Mouse (Mus musculus) heart, embryonic 15.5 days (tissue): ENCODE data around the gene Gbp5. TPM values are rescaled to one million over a fixed set of nuclear protein-coding genes. Genes with fewer than 3 reads are reported as not detected.

Source experiments
- ATAC-seq: fragments of 200-750 bp; cut with Nextera tagmentation; replicated peaks from 2 replicates; pipeline ENCODE4 v1.8.0; 2017; ENCODE audit warnings: low read depth, moderate TSS enrichment; ENCODE audit not compliant: insufficient number of reproducible peaks, insufficient read depth, low FRiP score
- H3K27ac ChIP-seq: fragments of 300-500 bp; sonication (generic); 2 replicates; pipeline ENCODE4 v1.5.1; 2015; ENCODE audit warnings: mild to moderate bottlenecking, inconsistent platforms
- H3K27me3 ChIP-seq: fragments of 300-500 bp; sonication (generic); 2 replicates; pipeline ENCODE4 v1.6.1; 2015; ENCODE audit warnings: inconsistent platforms
- H3K36me3 ChIP-seq: fragments of 300-500 bp; sonication (generic); 2 replicates; pipeline ENCODE4 v1.6.1; 2015; ENCODE audit warnings: mild to moderate bottlenecking, inconsistent platforms
- H3K4me1 ChIP-seq: fragments of 300-500 bp; sonication (generic); replicated peaks from 2 replicates; pipeline ENCODE4 v1.6.1; 2015; ENCODE audit warnings: inconsistent platforms
- H3K4me2 ChIP-seq: fragments of 300-500 bp; sonication (generic); 2 replicates; pipeline ENCODE4 v1.6.1; 2015; ENCODE audit warnings: inconsistent platforms, mild to moderate bottlenecking, moderate library complexity
- H3K4me3 ChIP-seq: fragments of 300-500 bp; sonication (generic); 2 replicates; pipeline ENCODE4 v1.5.1; 2015; ENCODE audit warnings: mild to moderate bottlenecking, inconsistent platforms
- H3K9ac ChIP-seq: fragments of 300-500 bp; sonication (generic); 2 replicates; pipeline ENCODE4 v1.6.1; 2015; ENCODE audit warnings: mild to moderate bottlenecking, inconsistent platforms
- H3K9me3 ChIP-seq: fragments of 300-500 bp; sonication (generic); replicated peaks from 2 replicates; pipeline ENCODE4 v1.6.1; 2016; ENCODE audit warnings: inconsistent platforms
- WGBS: fragments of 180-500 bp; shearing (Covaris S2); methylation state at CpG from one replicate; pipeline ENCODE4 v1.1.7; 2015; ENCODE audit warnings: mixed read lengths; 5-methylcytosine and 5-hydroxymethylcytosine counted together
- polyA plus RNA-seq: library from polyadenylated mRNA; unstranded; fragments of >200 nt; fragmentation: Nextera tagmentation; extraction: Ambion mirVana; gene quantifications from 2 replicates; pipeline ENCODE4 v1.2.1, GENCODE M21; 2015

Gbp5 gene
- 0.19 and 0.20 TPM in 2 replicates for polyA plus RNA-seq

- no peak within 1 kb of the TSS for H3K27ac ChIP-seq
- WGBS = 46% methylated on average over 6 of the region's 6 CpGs
- peak; percentile 68 for ATAC-seq
These were observed at the start of gene Gbp5 for GRCm38 (mm10) chr3:142493536-142494061. Gene Gbp5 (plus strand): TSS chr3:142493978.

GRCm38 (mm10) chr3:142454198-142454597, 39.6 kb upstream of the Gbp5 start:
- Histone ChIP-seq H3K27me3 (no peaks in the 10 kb centered on the region), H3K27ac (no peak overlapping the region), H3K4me1 (peaks cover 6% of the 10 kb centered on the region; the same call in 1 of the 2 replicates), H3K4me2 (no peak overlapping the region), H3K9me3 (no peaks in the 10 kb centered on the region), H3K9ac (no peak overlapping the region), H3K36me3 (no peaks in the 10 kb centered on the region), H3K4me3 (no peak overlapping the region)
- ATAC-seq = no peak
- WGBS = 69% methylated on average over 7 of the region's 7 CpGs

More at GRCm38 (mm10) chr3:142493536-142494061, at the start of gene Gbp5:
- Histone ChIP-seq H3K4me3 (no peak within 1 kb of the TSS), H3K36me3 (no peaks in the 10 kb centered on the region), H3K4me1 (peaks cover 3% of the 10 kb centered on the region; the same call in 1 of the 2 replicates), H3K9ac (no peak within 1 kb of the TSS), H3K9me3 (no peaks in the 10 kb centered on the region), H3K4me2 (no peak within 1 kb of the TSS), H3K27me3 (no peaks in the 10 kb centered on the region)

GRCm38 (mm10) chr3:142459241-142459640, 34.5 kb upstream of the Gbp5 start:
- H3K36me3 ChIP-seq = no peaks in the 10 kb centered on the region
- H3K4me3 ChIP-seq = no peak overlapping the region
- no peaks in the 10 kb centered on the region for H3K27me3 ChIP-seq
- 0 out of 2 replicates have a peak, but pooled peaks cover 2% of the 10 kb centered on the region for H3K4me1 ChIP-seq
- no peak overlapping the region for H3K9ac ChIP-seq
- H3K4me2 ChIP-seq = no peak overlapping the region
- 51% methylated on average over 7 of the region's 7 CpGs for WGBS
- ATAC-seq = no peak
- H3K27ac ChIP-seq = no peak overlapping the region
- no peaks in the 10 kb centered on the region for H3K9me3 ChIP-seq

- Histone ChIP-seq H3K9ac (no peak overlapping the region), H3K27ac (no peak overlapping the region), H3K4me1 (0 out of 2 replicates have a peak, but pooled peaks cover 2% of the 10 kb centered on the region), H3K36me3 (no peaks in the 10 kb centered on the region), H3K27me3 (no peaks in the 10 kb centered on the region), H3K4me3 (no peak overlapping the region), H3K4me2 (no peak overlapping the region), H3K9me3 (no peaks in the 10 kb centered on the region)
- no peak for ATAC-seq
- WGBS = 80% methylated on average over 25 of the region's 25 CpGs
These were observed 30.7 kb upstream of the Gbp5 start for GRCm38 (mm10) chr3:142462764-142463751.

- peak overlapping the region; percentile 55 for H3K4me2 ChIP-seq
- 16% methylated on average over 11 of the region's 11 CpGs for WGBS
- no peak overlapping the region for H3K9ac ChIP-seq
- H3K36me3 ChIP-seq = no peaks in the 10 kb centered on the region
- H3K27ac ChIP-seq = no peak overlapping the region
- H3K27me3 ChIP-seq = no peaks in the 10 kb centered on the region
- H3K4me3 ChIP-seq = peak overlapping the region; percentile 26
- no peaks in the 10 kb centered on the region for H3K9me3 ChIP-seq
- ATAC-seq = no peak
- H3K4me1 ChIP-seq = 0 out of 2 replicates have a peak, but pooled peaks cover 2% of the 10 kb centered on the region
These were observed 19.3 kb upstream of the Gbp5 start for GRCm38 (mm10) chr3:142474349-142474983.

GRCm38 (mm10) chr3:142475913-142476312, 17.9 kb upstream of the Gbp5 start:
- Histone ChIP-seq H3K27ac (no peak overlapping the region), H3K4me3 (no peak overlapping the region), H3K4me2 (no peak overlapping the region), H3K36me3 (no peaks in the 10 kb centered on the region), H3K27me3 (no peaks in the 10 kb centered on the region), H3K4me1 (0 out of 2 replicates have a peak, but pooled peaks cover 2% of the 10 kb centered on the region), H3K9ac (no peak overlapping the region), H3K9me3 (no peaks in the 10 kb centered on the region)
- no peak for ATAC-seq
- 17% methylated on average over 4 of the region's 4 CpGs for WGBS

GRCm38 (mm10) chr3:142477866-142478265, 15.9 kb upstream of the Gbp5 start:
- Histone ChIP-seq H3K4me2 (no peak overlapping the region), H3K4me3 (no peak overlapping the region), H3K27ac (no peak overlapping the region), H3K36me3 (no peaks in the 10 kb centered on the region), H3K27me3 (no peaks in the 10 kb centered on the region), H3K9me3 (no peaks in the 10 kb centered on the region), H3K9ac (no peak overlapping the region), H3K4me1 (0 out of 2 replicates have a peak, but pooled peaks cover 2% of the 10 kb centered on the region)
- no peak for ATAC-seq
- WGBS = 75% methylated on average over 5 of the region's 5 CpGs

GRCm38 (mm10) chr3:142478360-142478759, 15.4 kb upstream of the Gbp5 start:
- ATAC-seq = no peak
- WGBS = 87% methylated on average over 1 of the region's 1 CpGs
- H3K4me2 ChIP-seq = no peak overlapping the region

GRCm38 (mm10) chr3:142490465-142490864, 3.3 kb upstream of the Gbp5 start:
- no peak for ATAC-seq
- 58% methylated on average over 1 of the region's 1 CpGs for WGBS
- no peak overlapping the region for H3K9ac ChIP-seq
- no peak overlapping the region for H3K4me2 ChIP-seq
- no peak overlapping the region for H3K4me3 ChIP-seq
- no peaks in the 10 kb centered on the region for H3K36me3 ChIP-seq
- H3K9me3 ChIP-seq = no peaks in the 10 kb centered on the region
- H3K27me3 ChIP-seq = no peaks in the 10 kb centered on the region
- H3K27ac ChIP-seq = no peak overlapping the region
- H3K4me1 ChIP-seq = 0 out of 2 replicates have a peak, but pooled peaks cover 3% of the 10 kb centered on the region

More at GRCm38 (mm10) chr3:142478360-142478759, 15.4 kb upstream of the Gbp5 start:
- no peaks in the 10 kb centered on the region for H3K27me3 ChIP-seq
- no peak overlapping the region for H3K27ac ChIP-seq
- H3K36me3 ChIP-seq = no peaks in the 10 kb centered on the region
- 0 out of 2 replicates have a peak, but pooled peaks cover 2% of the 10 kb centered on the region for H3K4me1 ChIP-seq
- H3K9me3 ChIP-seq = no peaks in the 10 kb centered on the region
- H3K4me3 ChIP-seq = no peak overlapping the region
- no peak overlapping the region for H3K9ac ChIP-seq

- peaks cover 3% of the 10 kb centered on the region; the same call in 1 of the 2 replicates for H3K4me1 ChIP-seq
- no peak overlapping the region for H3K4me3 ChIP-seq
- ATAC-seq = no peak
- H3K27me3 ChIP-seq = no peaks in the 10 kb centered on the region
- no peaks in the 10 kb centered on the region for H3K36me3 ChIP-seq
- 87% methylated on average over 5 of the region's 5 CpGs for WGBS
- no peak overlapping the region for H3K27ac ChIP-seq
- H3K9me3 ChIP-seq = no peaks in the 10 kb centered on the region
- H3K9ac ChIP-seq = no peak overlapping the region
- no peak overlapping the region for H3K4me2 ChIP-seq
These were observed 1.4 kb downstream of the Gbp5 start for GRCm38 (mm10) chr3:142495146-142495655.
